Mouse (Mus musculus): ENCODE results near the gene Atp11c. TPM values are rescaled to one million over a fixed set of nuclear protein-coding genes. Genes with fewer than 3 reads are reported as not detected.

Gene Atp11c
- polyA plus RNA-seq, 1 experiment from 2014 or later: 16.0 TPM

MicroRNA genes within 50 kb of the gene (microRNA counts, 519-probe panel; counts per million panel counts)
- microRNA mmu-miR-505: 342 counts per million, percentile 67 among the panel's probes with 10 or more counts

Small RNA genes lying within 50 kb of the gene (microRNA-seq; reads per million reads assigned to microRNA genes)
- 248 reads per million, percentile 62 among the genes with 10 or more reads in this experiment for gene Mir505

Other genes with a start within 250 kb of the Atp11c start
- not detected in 2 replicates for gene Gm7073, start 53.4 kb downstream of the Atp11c start, polyA plus RNA-seq (2016; fragmentation: Nextera tagmentation; extraction: Ambion mirVana)